Mouse (Mus musculus) small intestine, adult 2 months (tissue): ENCODE data around the gene Zfand2b. TPM values are rescaled to one million over a fixed set of nuclear protein-coding genes. Genes with fewer than 3 reads are reported as not detected.
A peak's percentile ranks its signal among the peaks of the same experiment; 100 is the strongest.

Experiments used
- H3K27ac ChIP-seq: fragments of 200-500 bp; 2 replicates; pipeline ENCODE4 v1.5.1; 2012; ENCODE audit warnings: low read depth, low read length, control low read depth, inconsistent platforms; ENCODE audit not compliant: insufficient read depth
- H3K27me3 ChIP-seq: fragments of 200-500 bp; 2 replicates; pipeline ENCODE4 v1.6.1; 2012; ENCODE audit warnings: mild to moderate bottlenecking, moderate library complexity, low read length, inconsistent platforms; ENCODE audit not compliant: control insufficient read depth, insufficient read depth
- H3K36me3 ChIP-seq: fragments of 200-500 bp; 2 replicates; pipeline ENCODE4 v1.6.1; 2012; ENCODE audit warnings: mild to moderate bottlenecking, low read length, control low read depth, inconsistent platforms; ENCODE audit not compliant: control insufficient read depth, insufficient read depth
- H3K4me1 ChIP-seq: fragments of 200-500 bp; 2 replicates; pipeline ENCODE4 v1.6.1; 2012; ENCODE audit warnings: low read length, inconsistent platforms, mixed read lengths; ENCODE audit not compliant: control insufficient read depth, insufficient read depth, insufficient read length
- H3K4me3 ChIP-seq: fragments of 200-500 bp; 2 replicates; pipeline ENCODE4 v1.5.1; 2012; ENCODE audit warnings: low read depth, mild to moderate bottlenecking, control low read depth, inconsistent platforms, low read length, moderate library complexity
- CTCF ChIP-seq: fragments of 200-500 bp; IDR thresholded peaks from 2 replicates; pipeline ENCODE4 v1.5.1; 2012; ENCODE audit warnings: low read depth, mild to moderate bottlenecking, control low read depth, inconsistent platforms, low read length, moderate library complexity, mixed read lengths; ENCODE audit not compliant: insufficient replicate concordance, insufficient read length; ENCODE audit errors: extremely low read depth
- POLR2A ChIP-seq: fragments of 200-500 bp; IDR thresholded peaks from 2 replicates; pipeline ENCODE4 v1.6.1; 2012; ENCODE audit warnings: low read depth, mild to moderate bottlenecking, control low read depth, inconsistent platforms, low read length, moderate library complexity
- WGBS: fragments of 180-500 bp; shearing (Covaris S2); methylation state at CpG from one replicate; pipeline ENCODE4 v1.1.7; 2018; 5-methylcytosine and 5-hydroxymethylcytosine counted together
- polyA plus RNA-seq: library from polyadenylated mRNA; depleted of rRNA; stranded (reverse); fragments of >200 nt; gene quantifications from 2 replicates; pipeline ENCODE4 v1.2.3, GENCODE M21; 2012

The Zfand2b gene
- polyA plus RNA-seq, 1 experiment = 106 TPM

DNA sequence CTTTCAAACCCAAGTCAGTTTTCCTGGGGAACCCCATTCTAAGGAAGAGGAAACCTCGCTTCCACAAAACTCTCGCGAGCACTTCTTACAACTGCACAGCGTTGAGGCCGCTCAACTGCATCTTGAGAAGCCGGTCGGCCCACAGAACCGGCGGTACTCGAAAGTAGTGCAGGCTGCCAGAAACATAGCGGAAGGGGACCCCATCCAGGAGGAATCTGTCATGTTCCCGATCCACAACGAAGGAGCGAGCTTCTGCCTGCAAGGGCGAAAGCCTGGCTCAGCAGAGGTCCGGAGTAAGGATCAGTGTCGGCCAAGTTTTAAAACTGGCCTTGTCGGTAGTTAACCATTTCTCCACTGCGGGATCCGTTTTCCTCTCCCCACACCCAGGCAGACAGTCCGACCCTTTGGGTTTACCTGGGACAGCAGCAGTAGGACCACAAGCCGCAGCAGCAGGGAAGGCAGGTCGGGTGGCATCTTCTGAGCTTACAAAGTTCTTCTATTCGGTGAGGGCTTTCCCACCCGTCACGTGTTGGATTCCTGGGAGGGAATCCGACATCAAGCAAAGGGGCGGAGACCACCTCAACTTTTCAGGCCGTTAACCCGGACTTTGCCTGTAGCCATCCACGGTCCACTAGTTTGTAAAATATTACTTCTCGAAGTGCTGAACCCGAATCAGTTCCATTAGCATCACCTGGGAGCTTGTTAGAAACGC lies 40.7 kb downstream of the Zfand2b start:
- Histone ChIP-seq H3K27ac (peak overlapping the region; percentile 19; the same call in 1 of the 2 replicates), H3K36me3 (peaks cover 18% of the 10 kb centered on the region), H3K4me3 (peak overlapping the region; percentile 60), H3K4me1 (peaks cover 26% of the 10 kb centered on the region), H3K27me3 (no peaks in the 10 kb centered on the region)
- TF ChIP-seq POLR2A (no peak), CTCF (no peak)
- WGBS = 21% methylated on average over 34 of the region's 34 CpGs

DNA sequence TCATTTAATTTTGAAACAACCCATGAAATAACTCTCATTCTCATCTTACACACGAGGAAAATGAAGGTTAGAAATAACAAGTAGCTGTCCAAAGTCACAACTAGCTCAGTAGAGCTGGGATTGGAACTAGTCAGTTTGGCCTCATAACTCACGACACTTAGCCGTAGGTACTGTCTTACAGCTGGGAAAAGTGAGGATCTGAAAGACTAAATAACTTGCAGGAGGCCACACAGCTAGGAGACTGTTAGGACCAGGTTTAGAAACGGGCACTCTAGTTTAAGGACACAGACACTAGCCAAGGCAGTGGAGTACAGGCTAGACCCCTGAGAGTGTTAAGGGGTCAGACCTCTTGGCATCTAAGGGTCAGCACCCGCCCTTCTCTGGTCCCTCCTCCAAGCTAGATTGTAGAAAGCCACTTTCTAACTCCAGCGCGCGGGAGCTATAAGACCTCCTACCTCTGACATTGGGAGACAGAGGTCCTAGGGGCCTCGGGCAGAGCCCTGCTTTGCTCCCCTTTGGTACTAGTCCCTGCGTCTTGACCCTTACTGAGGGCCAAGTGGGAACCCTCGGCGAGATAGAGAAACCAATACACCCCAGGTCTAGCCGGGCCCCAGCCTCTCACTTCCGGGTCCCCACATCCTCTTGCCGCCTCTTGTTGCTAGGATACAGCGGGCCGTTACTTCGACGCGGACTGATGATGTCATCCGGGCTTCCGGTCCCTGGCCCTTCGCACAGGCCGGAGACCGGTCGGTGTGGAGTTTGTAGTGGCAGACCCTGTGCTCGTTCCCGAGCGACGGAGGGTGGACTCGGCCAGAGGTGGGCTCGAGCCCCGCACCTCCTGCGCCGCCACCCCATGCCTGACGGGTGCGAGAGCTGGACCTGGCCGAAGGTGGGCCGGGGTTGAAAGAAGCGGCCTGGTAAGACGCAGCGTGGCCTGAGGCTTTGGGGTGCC lies 42.0 kb downstream of the Zfand2b start, which contains the start of the genes Glb1l and Stk16:
Glb1l (minus strand) TSS at position 678 of the 952 bp plus-strand sequence.
Stk16 (plus strand) TSS at position 703 of the 952 bp plus-strand sequence.
- Histone ChIP-seq H3K27ac (peak within 1 kb of the TSS; percentile 49), H3K36me3 (peaks cover 28% of the 10 kb centered on the region), H3K27me3 (no peaks in the 10 kb centered on the region), H3K4me3 (peak within 1 kb of the TSS; percentile 88), H3K4me1 (peaks cover 32% of the 10 kb centered on the region)
- TF ChIP-seq CTCF (no peak), POLR2A (peak; percentile 67)
- 4% methylated on average over 42 of the region's 42 CpGs for WGBS

- H3K27me3 ChIP-seq = no peaks in the 10 kb centered on the region
- peaks cover 39% of the 10 kb centered on the region for H3K4me1 ChIP-seq
- TF ChIP-seq CTCF (no peak), POLR2A (no peak)
- peaks cover 36% of the 10 kb centered on the region for H3K36me3 ChIP-seq
- peak overlapping the region; percentile 88 for H3K4me3 ChIP-seq
- 4% methylated on average over 17 of the region's 17 CpGs for WGBS
- peak overlapping the region; percentile 49 for H3K27ac ChIP-seq
Observed at GRCm38 (mm10) chr1:75211141-75211708, 42.8 kb downstream of the Zfand2b start.

GRCm38 (mm10) chr1:75212542-75212941 lies 44.1 kb downstream of the Zfand2b start:
- 65% methylated on average over 4 of the region's 4 CpGs for WGBS
- peak overlapping the region; percentile 27 for H3K4me3 ChIP-seq
- no peaks in the 10 kb centered on the region for H3K27me3 ChIP-seq
- TF ChIP-seq POLR2A (no peak), CTCF (no peak)
- peak overlapping the region; percentile 71 for H3K27ac ChIP-seq
- H3K4me1 ChIP-seq = peaks cover 41% of the 10 kb centered on the region
- H3K36me3 ChIP-seq = peaks cover 42% of the 10 kb centered on the region

DNA sequence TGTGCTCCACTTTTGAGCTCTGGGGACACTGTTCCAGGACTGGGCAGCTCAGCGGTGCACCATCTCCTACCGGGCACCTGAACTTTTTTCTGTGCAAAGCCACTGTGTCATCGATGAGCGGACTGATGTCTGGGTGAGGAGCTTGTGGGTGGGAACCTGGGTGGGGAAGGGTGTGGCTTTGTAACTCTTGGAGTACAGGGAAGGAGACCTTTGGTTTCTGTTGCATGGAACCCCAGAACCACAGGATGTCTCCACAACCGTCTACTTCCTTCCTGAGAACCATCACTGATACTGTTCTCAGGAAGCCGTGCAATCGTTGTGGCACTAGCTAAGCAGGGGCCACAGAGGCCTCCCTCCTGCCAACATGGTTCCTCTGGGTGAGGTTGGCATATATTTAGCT lies 44.6 kb downstream of the Zfand2b start:
- Histone ChIP-seq H3K27me3 (no peaks in the 10 kb centered on the region), H3K36me3 (peaks cover 42% of the 10 kb centered on the region), H3K4me1 (peaks cover 41% of the 10 kb centered on the region), H3K4me3 (peak overlapping the region; percentile 27), H3K27ac (peak overlapping the region; percentile 96)
- 24% methylated on average over 7 of the region's 7 CpGs for WGBS
- no peak for TF ChIP-seq CTCF
- TF ChIP-seq POLR2A = no peak

GRCm38 (mm10) chr1:75214442-75214841 lies 46.0 kb downstream of the Zfand2b start:
- H3K27ac ChIP-seq = peak overlapping the region; percentile 96
- WGBS = 25% methylated on average over 2 of the region's 2 CpGs
- H3K4me1 ChIP-seq = peaks cover 39% of the 10 kb centered on the region

More at GRCm38 (mm10) chr1:75214442-75214841, 46.0 kb downstream of the Zfand2b start:
- peaks cover 42% of the 10 kb centered on the region for H3K36me3 ChIP-seq
- TF ChIP-seq CTCF (no peak; the same call in 1 of the 2 replicates), POLR2A (no peak)
- H3K4me3 ChIP-seq = no peak overlapping the region
- no peaks in the 10 kb centered on the region for H3K27me3 ChIP-seq
